Mouse (Mus musculus): ENCODE data around the gene 4930519P11Rik. TPM values are rescaled to one million over a fixed set of nuclear protein-coding genes. Genes with fewer than 3 reads are reported as not detected.

Gene 4930519P11Rik
- total and polyA plus RNA-seq, 2 experiments from 2014 or later: 1.1 TPM; not detected in 1

DNA sequence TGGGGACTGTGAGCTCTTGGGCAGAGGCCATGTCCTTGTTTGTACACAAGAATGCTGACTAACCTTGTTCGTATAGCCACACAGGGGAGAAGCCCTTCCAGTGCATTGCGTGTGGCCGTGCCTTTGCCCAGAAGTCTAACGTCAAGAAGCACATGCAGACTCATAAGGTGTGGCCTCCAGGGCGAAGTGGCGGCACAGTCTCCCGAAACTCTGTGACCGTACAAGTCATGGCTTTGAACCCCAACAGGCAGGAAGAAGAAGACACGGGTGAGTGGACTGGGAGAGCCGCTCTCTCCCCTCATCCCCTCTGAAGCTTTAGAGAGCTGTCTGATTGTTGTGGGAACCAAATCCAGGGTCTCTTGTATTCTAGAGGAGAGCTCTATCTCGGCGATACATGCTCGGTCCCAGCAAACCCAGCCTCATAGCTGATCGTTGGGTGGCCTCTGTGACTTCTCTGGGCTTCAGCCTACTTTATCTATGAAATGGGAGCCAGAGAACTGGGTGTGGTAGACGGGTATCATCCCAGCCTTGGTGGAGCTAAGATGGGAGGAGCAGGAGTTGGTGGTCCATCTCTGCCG lies 19.1 kb upstream of the 4930519P11Rik start:
- no peak for DNase-seq
- H3K9me3 ChIP-seq (ENCODE audit: low read length): no peaks in the 10 kb centered on the region
- no peak for ATAC-seq
- no peak overlapping the region for H3K9ac ChIP-seq
- no peak overlapping the region for H3K4me2 ChIP-seq (ENCODE audit: low read depth)
- no peak overlapping the region for H3K27ac ChIP-seq (ENCODE audit: low read depth, low read length)
- peaks cover 68% of the 10 kb centered on the region for H3K36me3 ChIP-seq (ENCODE audit: insufficient read depth)
- 95% methylated on average over 16 of the region's 16 CpGs for WGBS
- TF ChIP-seq CTCF (IDR thresholded peaks at IDR 0.05; ENCODE audit: low read depth): no peak
- H3K27me3 ChIP-seq (ENCODE audit: insufficient read depth, low read length): no peaks in the 10 kb centered on the region
- H3K4me3 ChIP-seq (ENCODE audit: low read depth, low read length): no peak overlapping the region
- no peaks in the 10 kb centered on the region for H3K4me1 ChIP-seq (ENCODE audit: insufficient read depth)

DNA sequence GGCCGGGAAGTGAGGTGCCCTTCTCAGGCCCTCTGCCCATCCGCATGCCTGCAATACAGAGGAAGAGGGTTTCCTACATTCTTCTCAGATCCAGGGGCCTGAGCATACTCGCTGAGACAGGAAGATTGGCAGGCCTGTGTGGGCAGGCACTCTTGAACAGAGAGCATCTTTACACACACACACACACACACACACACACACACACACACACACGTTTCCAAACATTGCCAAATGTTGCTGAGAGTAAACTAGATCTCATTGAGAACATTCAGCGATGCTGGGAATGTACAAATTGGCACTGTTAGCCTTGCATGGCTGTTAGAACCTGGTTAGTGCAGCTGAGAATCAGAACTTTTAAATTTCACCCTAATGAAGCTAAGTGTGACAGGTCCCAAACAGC lies 17.3 kb upstream of the 4930519P11Rik start:
- 77% methylated on average over 5 of the region's 5 CpGs for WGBS
- no peak for TF ChIP-seq CTCF (IDR thresholded peaks at IDR 0.05; ENCODE audit: low read depth)
- H3K4me1 ChIP-seq (ENCODE audit: insufficient read depth): no peaks in the 10 kb centered on the region
- no peak overlapping the region for H3K9ac ChIP-seq
- H3K27ac ChIP-seq (ENCODE audit: low read depth, low read length): no peak overlapping the region
- H3K9me3 ChIP-seq (ENCODE audit: low read length): no peaks in the 10 kb centered on the region
- H3K27me3 ChIP-seq (ENCODE audit: insufficient read depth, low read length): no peaks in the 10 kb centered on the region
- H3K4me3 ChIP-seq (ENCODE audit: low read depth, low read length): no peak overlapping the region
- H3K36me3 ChIP-seq (ENCODE audit: insufficient read depth): peaks cover 70% of the 10 kb centered on the region
- DNase-seq (no peak), ATAC-seq (no peak)
- no peak overlapping the region for H3K4me2 ChIP-seq (ENCODE audit: low read depth)

DNA sequence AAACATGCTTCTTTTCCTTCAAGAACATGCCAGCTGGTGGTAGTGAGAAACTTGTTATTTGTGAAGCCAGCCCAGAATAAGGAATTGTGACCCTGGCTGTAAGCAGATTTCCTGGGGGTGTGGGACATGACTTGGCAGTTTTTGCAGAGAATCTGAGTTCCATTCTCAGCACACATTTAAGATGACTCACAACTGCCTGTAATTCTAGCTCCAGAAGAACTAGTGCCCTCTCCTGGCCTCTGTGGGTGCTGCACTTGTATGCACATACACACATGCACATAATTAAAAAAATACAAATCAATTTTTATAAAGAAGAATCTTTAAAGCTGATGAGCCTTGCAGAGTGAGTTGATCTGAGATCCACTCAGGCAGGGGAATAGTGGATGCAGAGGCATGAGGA lies 10.9 kb upstream of the 4930519P11Rik start:
- no peak overlapping the region for H3K9ac ChIP-seq
- no peak overlapping the region for H3K27ac ChIP-seq (ENCODE audit: low read depth, low read length)
- DNase-seq (no peak), ATAC-seq (no peak)
- H3K36me3 ChIP-seq (ENCODE audit: insufficient read depth): peaks cover 56% of the 10 kb centered on the region
- no peaks in the 10 kb centered on the region for H3K9me3 ChIP-seq (ENCODE audit: low read length)
- no peak for TF ChIP-seq CTCF (IDR thresholded peaks at IDR 0.05; ENCODE audit: low read depth)
- no peak overlapping the region for H3K4me3 ChIP-seq (ENCODE audit: low read depth, low read length)
- H3K27me3 ChIP-seq (ENCODE audit: insufficient read depth, low read length): no peaks in the 10 kb centered on the region
- no peaks in the 10 kb centered on the region for H3K4me1 ChIP-seq (ENCODE audit: insufficient read depth)
- H3K4me2 ChIP-seq (ENCODE audit: low read depth): no peak overlapping the region

DNA sequence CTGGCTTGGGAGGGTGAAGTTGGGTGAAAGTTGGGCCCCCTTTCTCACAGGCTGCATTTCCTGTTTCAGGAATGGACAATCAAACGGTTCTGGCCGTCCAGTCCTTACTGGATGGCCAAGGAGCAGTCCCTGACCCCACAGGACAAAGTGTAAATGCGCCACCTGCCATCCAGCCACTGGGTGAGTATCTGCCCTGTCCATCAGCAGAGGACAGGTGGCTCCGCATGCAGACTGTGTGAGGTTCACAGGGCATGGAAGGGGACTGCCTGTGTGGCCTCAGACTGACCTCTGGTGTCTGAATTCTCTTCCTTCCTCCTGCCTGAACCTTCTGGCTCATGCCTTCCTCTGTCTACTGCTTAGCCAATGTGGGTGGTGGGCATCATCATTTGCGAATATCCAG lies 8.4 kb upstream of the 4930519P11Rik start:
- 89% methylated on average over 5 of the region's 5 CpGs for WGBS
- H3K36me3 ChIP-seq (ENCODE audit: insufficient read depth): peaks cover 39% of the 10 kb centered on the region
- H3K4me2 ChIP-seq (ENCODE audit: low read depth): no peak overlapping the region
- TF ChIP-seq CTCF (IDR thresholded peaks at IDR 0.05; ENCODE audit: low read depth): no peak
- no peak overlapping the region for H3K4me3 ChIP-seq (ENCODE audit: low read depth, low read length)
- ATAC-seq (no peak), DNase-seq (no peak)
- H3K27me3 ChIP-seq (ENCODE audit: insufficient read depth, low read length): no peaks in the 10 kb centered on the region
- no peak overlapping the region for H3K27ac ChIP-seq (ENCODE audit: low read depth, low read length)
- H3K9ac ChIP-seq: no peak overlapping the region
- H3K4me1 ChIP-seq (ENCODE audit: insufficient read depth): no peaks in the 10 kb centered on the region
- H3K9me3 ChIP-seq (ENCODE audit: low read length): no peaks in the 10 kb centered on the region

DNA sequence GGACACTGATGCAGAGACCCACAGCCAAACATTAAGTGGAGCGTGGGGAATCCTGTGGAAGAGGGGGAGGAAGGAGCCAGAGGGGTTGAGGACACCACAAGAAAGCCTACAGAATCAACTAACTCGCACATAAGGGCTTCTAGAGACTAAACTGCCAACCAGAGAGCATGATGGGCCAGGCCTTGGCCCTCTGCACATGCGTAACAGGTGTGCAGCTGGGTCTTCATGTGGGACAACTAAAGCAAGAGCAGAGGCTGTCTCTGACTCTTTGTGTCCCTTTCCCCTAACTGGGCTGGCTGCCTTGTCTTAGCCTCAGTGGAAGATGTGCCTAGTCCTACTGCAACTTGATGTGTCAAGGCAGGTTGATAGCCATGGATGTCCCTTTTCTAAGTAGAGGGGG lies 3.8 kb upstream of the 4930519P11Rik start:
- Histone ChIP-seq H3K27ac (ENCODE audit: low read depth, low read length) (no peak overlapping the region), H3K4me1 (ENCODE audit: insufficient read depth) (0 out of 2 replicates have a peak, but pooled peaks cover 9% of the 10 kb centered on the region), H3K4me2 (ENCODE audit: low read depth) (no peak overlapping the region), H3K4me3 (ENCODE audit: low read depth, low read length) (no peak overlapping the region), H3K36me3 (ENCODE audit: insufficient read depth) (no peaks in the 10 kb centered on the region), H3K9me3 (ENCODE audit: low read length) (no peaks in the 10 kb centered on the region), H3K27me3 (ENCODE audit: insufficient read depth, low read length) (no peaks in the 10 kb centered on the region), H3K9ac (no peak overlapping the region)
- no peak for TF ChIP-seq CTCF (IDR thresholded peaks at IDR 0.05; ENCODE audit: low read depth)
- no peak for ATAC-seq
- WGBS: 86% methylated on average over 3 of the region's 3 CpGs
- no peak for DNase-seq

DNA sequence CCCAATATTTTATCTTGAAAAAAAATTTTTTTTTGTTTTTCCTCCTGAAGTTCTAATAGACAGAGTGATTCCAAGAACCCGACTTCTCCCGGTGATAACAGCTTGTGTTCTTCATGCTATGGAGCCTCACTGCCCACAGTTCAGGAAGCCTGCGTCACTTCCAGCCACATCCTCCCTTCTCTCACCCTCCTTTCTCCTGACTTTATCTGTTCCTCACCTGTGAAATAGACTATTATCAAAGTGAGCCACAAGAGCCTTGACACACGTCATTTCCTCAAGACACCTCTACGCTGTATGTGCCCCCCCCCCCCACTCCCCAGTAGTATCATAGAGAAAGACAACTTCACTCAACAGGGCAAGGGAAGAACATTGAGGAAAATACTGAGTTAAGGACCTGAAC lies 2.4 kb upstream of the 4930519P11Rik start:
- no peak overlapping the region for H3K9ac ChIP-seq
- no peak overlapping the region for H3K4me2 ChIP-seq (ENCODE audit: low read depth)
- no peak for TF ChIP-seq CTCF (IDR thresholded peaks at IDR 0.05; ENCODE audit: low read depth)
- no peaks in the 10 kb centered on the region for H3K9me3 ChIP-seq (ENCODE audit: low read length)
- no peaks in the 10 kb centered on the region for H3K27me3 ChIP-seq (ENCODE audit: insufficient read depth, low read length)
- ATAC-seq: no peak
- WGBS: 95% methylated on average over 5 of the region's 5 CpGs
- H3K4me3 ChIP-seq (ENCODE audit: low read depth, low read length): no peak overlapping the region
- no peaks in the 10 kb centered on the region for H3K36me3 ChIP-seq (ENCODE audit: insufficient read depth)
- DNase-seq: no peak
- no peak overlapping the region for H3K27ac ChIP-seq (ENCODE audit: low read depth, low read length)
- 0 out of 2 replicates have a peak, but pooled peaks cover 9% of the 10 kb centered on the region for H3K4me1 ChIP-seq (ENCODE audit: insufficient read depth)

DNA sequence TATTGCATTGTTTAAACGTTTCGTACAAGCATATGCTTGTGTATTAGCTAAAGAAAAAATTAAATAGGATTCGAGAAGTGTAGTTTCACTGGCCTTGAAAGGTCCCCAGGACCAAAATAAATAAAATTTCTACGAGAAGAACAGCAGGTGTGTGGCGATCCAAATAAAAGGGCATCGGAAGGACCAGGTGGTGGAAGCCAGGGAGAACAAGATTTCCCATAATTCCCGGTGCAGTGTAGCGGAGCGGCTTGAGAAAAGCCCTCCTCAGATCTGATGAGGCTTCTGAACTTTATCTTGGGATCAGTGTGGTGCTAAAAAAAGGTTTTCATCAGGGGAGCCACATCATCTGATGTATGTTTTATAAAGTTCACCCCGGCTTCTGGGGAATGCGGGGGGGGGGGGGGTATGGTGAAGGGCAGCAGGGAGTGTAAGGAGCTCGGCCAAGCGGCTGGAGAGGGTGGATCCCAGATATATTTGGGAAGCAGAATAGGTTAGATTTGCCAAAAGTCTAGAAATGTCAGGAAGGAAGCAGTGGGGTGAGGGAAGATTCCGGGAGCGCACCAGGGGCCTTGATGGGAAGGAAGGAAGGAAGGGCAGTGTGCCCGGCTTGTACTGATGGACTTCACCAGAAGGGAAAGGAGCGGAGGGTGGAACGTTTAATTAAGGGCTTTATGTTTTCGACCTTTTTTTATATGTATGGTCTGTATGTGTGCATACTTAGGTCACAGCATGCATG lies 1.8 kb upstream of the 4930519P11Rik start:
- Histone ChIP-seq H3K27ac (ENCODE audit: low read depth, low read length) (no peak overlapping the region), H3K9ac (0 out of 2 replicates have a peak overlapping the region, but pooled peaks have one; percentile 89), H3K9me3 (ENCODE audit: low read length) (no peaks in the 10 kb centered on the region), H3K36me3 (ENCODE audit: insufficient read depth) (no peaks in the 10 kb centered on the region), H3K4me3 (ENCODE audit: low read depth, low read length) (no peak overlapping the region), H3K4me1 (ENCODE audit: insufficient read depth) (0 out of 2 replicates have a peak, but pooled peaks cover 9% of the 10 kb centered on the region), H3K4me2 (ENCODE audit: low read depth) (peak overlapping the region; percentile 71; the same call in 1 of the 2 replicates), H3K27me3 (ENCODE audit: insufficient read depth, low read length) (no peaks in the 10 kb centered on the region)
- TF ChIP-seq CTCF (IDR thresholded peaks at IDR 0.05; ENCODE audit: low read depth): no peak
- ATAC-seq (no peak), DNase-seq (no peak)
- 71% methylated on average over 19 of the region's 19 CpGs for WGBS

All from forebrain, postnatal 0 days (tissue).